Mouse (Mus musculus) midbrain, embryonic 10.5 days (tissue): ENCODE measurements around the gene Gm10188. TPM values are rescaled to one million over a fixed set of nuclear protein-coding genes. Genes with fewer than 3 reads are reported as not detected.

Experiments
- DNase-seq: peaks from one replicate; pipeline ENCODE4 v3.0.0-alpha.2; 2017; ENCODE audit warnings: low spot score
- H3K27ac ChIP-seq: fragments of 300-500 bp; sonication (generic); replicated peaks from 2 replicates; pipeline ENCODE4 v1.5.1; 2016; ENCODE audit warnings: mild to moderate bottlenecking
- H3K27me3 ChIP-seq: fragments of 300-500 bp; sonication (generic); 2 replicates; pipeline ENCODE4 v1.6.1; 2016; ENCODE audit warnings: low read depth, mild to moderate bottlenecking; ENCODE audit not compliant: poor library complexity, severe bottlenecking
- H3K36me3 ChIP-seq: fragments of 300-500 bp; sonication (generic); 2 replicates; pipeline ENCODE4 v1.6.1; 2016; ENCODE audit warnings: mild to moderate bottlenecking, moderate library complexity
- H3K4me1 ChIP-seq: fragments of 300-500 bp; sonication (generic); 2 replicates; pipeline ENCODE4 v1.6.1; 2016
- H3K4me3 ChIP-seq: fragments of 300-500 bp; sonication (generic); 2 replicates; pipeline ENCODE4 v1.5.1; 2016; ENCODE audit warnings: mild to moderate bottlenecking, moderate library complexity
- H3K9me3 ChIP-seq: fragments of 300-500 bp; sonication (generic); replicated peaks from 2 replicates; pipeline ENCODE4 v1.6.1; 2016; ENCODE audit warnings: mild to moderate bottlenecking
- WGBS: fragments of 180-500 bp; shearing (Covaris S2); methylation state at CpG from one replicate; pipeline ENCODE4 v1.1.7; 2016; 5-methylcytosine and 5-hydroxymethylcytosine counted together
- polyA plus RNA-seq: library from polyadenylated mRNA; unstranded; fragments of >200 nt; fragmentation: Nextera tagmentation; extraction: Ambion mirVana; gene quantifications from 2 replicates; pipeline ENCODE4 v1.2.1, GENCODE M21; 2016

Gm10188 gene
- polyA plus RNA-seq, 1 experiment from 2014 or later, result 0.23 TPM

DNA sequence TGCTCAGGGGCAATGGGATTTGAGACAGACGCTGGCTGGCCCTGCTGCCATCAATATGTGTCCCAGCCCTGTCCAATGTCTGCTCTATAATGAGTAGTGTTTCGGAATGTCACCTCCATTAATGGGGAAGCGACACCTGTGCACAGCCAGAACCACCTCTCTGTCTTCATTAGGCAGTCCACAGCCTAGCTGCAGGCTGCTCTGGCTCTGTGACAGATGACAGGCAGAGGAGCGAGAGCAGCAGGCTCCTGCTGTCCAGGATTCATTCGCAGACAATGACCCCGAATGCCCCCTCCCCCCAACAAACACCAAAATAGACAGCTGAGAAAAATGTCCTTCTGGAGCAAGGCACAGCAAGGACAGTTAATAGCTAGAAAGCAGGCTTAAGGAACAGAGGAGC is 16.5 kb downstream of the Gm10188 start:
- peaks cover 65% of the 10 kb centered on the region for H3K4me1 ChIP-seq

GRCm38 (mm10) chr1:132212218-132212617 is 17.3 kb downstream of the Gm10188 start:
- Histone ChIP-seq H3K27ac (peak overlapping the region; percentile 72), H3K9me3 (no peaks in the 10 kb centered on the region), H3K36me3 (no peaks in the 10 kb centered on the region), H3K27me3 (peaks cover 34% of the 10 kb centered on the region), H3K4me3 (peak overlapping the region; percentile 51), H3K4me1 (peaks cover 72% of the 10 kb centered on the region)
- WGBS, result 4% methylated on average over 20 of the region's 20 CpGs
- peak; percentile 69 for DNase-seq

More for the DNA sequence above, 16.5 kb downstream of the Gm10188 start:
- DNase-seq, result peak; percentile 17
- Histone ChIP-seq H3K27ac (peak overlapping the region; percentile 72; the same call in 1 of the 2 replicates), H3K9me3 (no peaks in the 10 kb centered on the region), H3K27me3 (peaks cover 34% of the 10 kb centered on the region), H3K36me3 (no peaks in the 10 kb centered on the region), H3K4me3 (no peak overlapping the region)
- WGBS, result 52% methylated on average over 6 of the region's 6 CpGs

DNA sequence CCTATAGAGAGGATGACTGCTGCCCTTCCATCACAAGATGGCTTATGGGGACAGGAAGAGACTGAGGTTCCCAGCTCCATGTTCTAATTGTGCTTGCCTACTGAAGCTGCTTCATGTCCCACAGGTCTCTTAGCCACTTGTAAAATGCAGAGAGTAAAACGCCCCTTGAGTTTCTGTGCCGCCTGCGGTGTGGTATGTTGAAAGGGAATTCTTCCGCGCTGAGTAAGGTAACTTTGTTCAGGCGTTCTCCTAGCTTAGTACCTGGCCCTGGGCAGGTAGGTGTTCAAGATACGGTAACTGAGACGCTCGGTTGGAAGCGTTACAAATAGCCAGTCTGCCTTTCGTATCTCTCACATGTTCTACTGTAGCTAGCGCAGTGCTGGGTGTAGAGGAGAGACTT is 17.9 kb downstream of the Gm10188 start:
- Histone ChIP-seq H3K4me1 (peaks cover 74% of the 10 kb centered on the region), H3K4me3 (peak overlapping the region; percentile 51), H3K27me3 (peaks cover 34% of the 10 kb centered on the region)

GRCm38 (mm10) chr1:132210922-132211321 is 18.6 kb downstream of the Gm10188 start:
- Histone ChIP-seq H3K4me1 (peaks cover 72% of the 10 kb centered on the region), H3K27ac (no peak overlapping the region)
- DNase-seq, result peak; percentile 60

More for the DNA sequence above, 17.9 kb downstream of the Gm10188 start:
- peak overlapping the region; percentile 72; the same call in 1 of the 2 replicates for H3K27ac ChIP-seq
- H3K9me3 ChIP-seq, result no peaks in the 10 kb centered on the region
- no peaks in the 10 kb centered on the region for H3K36me3 ChIP-seq
- no peak for DNase-seq
- 47% methylated on average over 12 of the region's 12 CpGs for WGBS

DNA sequence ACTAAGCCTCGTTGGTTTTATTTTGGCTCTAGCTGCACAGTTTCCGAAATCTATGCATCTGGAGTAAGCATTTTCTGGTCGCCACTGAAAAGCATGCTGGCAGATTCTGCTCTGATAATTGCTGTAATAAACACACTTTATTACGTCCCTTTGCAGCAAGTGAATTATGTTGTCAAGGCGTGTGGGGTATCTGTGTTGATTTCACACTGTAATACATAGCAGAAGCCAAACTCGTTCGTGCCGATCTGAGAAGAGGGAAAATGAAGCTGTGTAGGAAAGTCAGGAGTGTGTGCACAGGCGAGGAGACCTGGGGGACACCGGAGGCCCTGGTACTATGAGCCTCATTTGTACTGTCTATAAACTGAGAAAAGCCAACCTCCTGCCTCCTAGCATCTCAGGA is 20.2 kb downstream of the Gm10188 start:
- no peaks in the 10 kb centered on the region for H3K9me3 ChIP-seq
- peaks cover 8% of the 10 kb centered on the region; the same call in 1 of the 2 replicates for H3K36me3 ChIP-seq
- no peak overlapping the region for H3K27ac ChIP-seq
- peaks cover 27% of the 10 kb centered on the region for H3K27me3 ChIP-seq
- DNase-seq, result no peak
- H3K4me3 ChIP-seq, result no peak overlapping the region
- 84% methylated on average over 10 of the region's 10 CpGs for WGBS
- H3K4me1 ChIP-seq, result peaks cover 79% of the 10 kb centered on the region

More at GRCm38 (mm10) chr1:132210922-132211321, 18.6 kb downstream of the Gm10188 start:
- Histone ChIP-seq H3K36me3 (no peaks in the 10 kb centered on the region), H3K9me3 (no peaks in the 10 kb centered on the region), H3K27me3 (peaks cover 28% of the 10 kb centered on the region), H3K4me3 (no peak overlapping the region)
- 19% methylated on average over 7 of the region's 7 CpGs for WGBS

DNA sequence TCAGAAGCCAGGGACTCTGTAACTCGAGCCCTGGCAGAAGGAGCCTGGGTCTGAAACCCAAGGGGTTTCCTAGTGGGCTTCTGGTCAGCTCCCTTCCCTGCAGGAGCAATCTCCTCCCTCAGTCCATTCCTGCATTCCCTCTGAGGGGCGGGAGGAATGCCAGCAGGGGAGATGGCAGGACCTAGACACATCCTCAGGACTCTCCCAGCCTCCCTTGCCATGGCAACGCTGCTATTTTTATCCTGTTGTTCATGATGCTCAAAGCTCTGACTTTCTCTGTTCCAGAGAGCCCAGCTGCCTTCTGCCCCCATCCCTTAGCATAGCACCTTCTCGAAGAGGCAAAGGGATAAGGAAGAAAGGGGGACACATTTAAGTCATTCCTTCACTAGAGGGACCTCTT is 21.4 kb downstream of the Gm10188 start:
- no peaks in the 10 kb centered on the region for H3K9me3 ChIP-seq
- peaks cover 25% of the 10 kb centered on the region for H3K27me3 ChIP-seq
- 14% methylated on average over 4 of the region's 4 CpGs for WGBS
- H3K36me3 ChIP-seq, result peaks cover 11% of the 10 kb centered on the region; the same call in 1 of the 2 replicates
- no peak overlapping the region for H3K4me3 ChIP-seq
- H3K4me1 ChIP-seq, result peaks cover 82% of the 10 kb centered on the region
- DNase-seq, result peak; percentile 43
- peak overlapping the region; percentile 69 for H3K27ac ChIP-seq

- peaks cover 11% of the 10 kb centered on the region; the same call in 1 of the 2 replicates for H3K36me3 ChIP-seq
- no peak overlapping the region for H3K4me3 ChIP-seq
- H3K27me3 ChIP-seq, result peaks cover 17% of the 10 kb centered on the region
- 0 out of 2 replicates have a peak overlapping the region, but pooled peaks have one; percentile 69 for H3K27ac ChIP-seq
- WGBS, result 92% methylated on average over 3 of the region's 3 CpGs
- H3K4me1 ChIP-seq, result peaks cover 82% of the 10 kb centered on the region
- H3K9me3 ChIP-seq, result no peaks in the 10 kb centered on the region
- DNase-seq, result no peak
Observed at GRCm38 (mm10) chr1:132206828-132207227, 22.7 kb downstream of the Gm10188 start.

DNA sequence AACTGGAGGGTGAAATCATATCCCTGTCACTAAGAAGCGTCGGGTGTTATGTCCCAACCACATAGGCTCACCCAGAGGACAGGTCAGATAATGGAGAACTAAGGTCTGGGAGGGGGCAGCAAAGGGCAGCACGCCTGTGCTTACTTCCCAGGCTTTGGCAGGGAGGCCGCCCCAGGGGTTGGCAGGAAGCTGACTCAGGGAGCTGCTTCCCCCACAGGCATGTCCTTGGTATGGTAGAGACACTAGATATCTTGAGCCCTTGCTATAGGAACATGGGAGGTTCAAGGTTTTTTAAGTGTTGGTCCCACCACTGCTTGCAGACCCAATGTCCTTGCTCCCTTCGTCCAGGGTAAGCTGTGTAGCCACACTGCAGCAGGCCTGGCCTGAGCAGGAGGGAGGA is 23.6 kb downstream of the Gm10188 start:
- peaks cover 86% of the 10 kb centered on the region for H3K4me1 ChIP-seq
- H3K36me3 ChIP-seq, result peaks cover 11% of the 10 kb centered on the region; the same call in 1 of the 2 replicates
- peak overlapping the region; percentile 50; the same call in 1 of the 2 replicates for H3K27ac ChIP-seq
- H3K9me3 ChIP-seq, result no peaks in the 10 kb centered on the region
- H3K4me3 ChIP-seq, result no peak overlapping the region
- no peak for DNase-seq
- WGBS, result 77% methylated on average over 5 of the region's 5 CpGs
- H3K27me3 ChIP-seq, result peaks cover 11% of the 10 kb centered on the region; the same call in 1 of the 2 replicates

DNA sequence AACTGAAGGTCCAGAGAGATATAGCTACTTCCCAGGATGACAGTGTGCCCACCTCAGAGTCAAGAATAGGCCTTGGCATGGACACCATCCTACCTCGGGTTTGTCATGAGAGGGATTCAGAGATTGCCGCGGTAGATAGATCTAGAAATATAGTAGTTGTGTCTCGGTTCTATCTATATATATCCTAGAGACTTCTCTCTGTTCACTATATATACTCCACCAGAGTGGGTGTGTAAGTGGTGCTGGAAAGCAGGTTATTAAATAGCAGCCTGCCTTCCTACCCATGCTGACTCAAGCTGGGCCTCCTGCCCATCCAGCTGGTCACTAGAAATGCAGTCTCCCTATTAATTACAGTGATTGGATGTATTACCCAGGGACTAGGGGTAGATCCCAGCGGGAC is 26.8 kb downstream of the Gm10188 start:
- 92% methylated on average over 5 of the region's 5 CpGs for WGBS
- peaks cover 87% of the 10 kb centered on the region for H3K4me1 ChIP-seq
- DNase-seq, result peak; percentile 11
- H3K27me3 ChIP-seq, result peaks cover 8% of the 10 kb centered on the region
- no peak overlapping the region for H3K4me3 ChIP-seq
- peaks cover 20% of the 10 kb centered on the region for H3K36me3 ChIP-seq
- no peaks in the 10 kb centered on the region for H3K9me3 ChIP-seq
- H3K27ac ChIP-seq, result peak overlapping the region; percentile 90; the same call in 1 of the 2 replicates

- peak overlapping the region; percentile 40 for H3K4me3 ChIP-seq
- peaks cover 87% of the 10 kb centered on the region for H3K4me1 ChIP-seq
- WGBS, result 52% methylated on average over 2 of the region's 2 CpGs
- H3K27ac ChIP-seq, result peak overlapping the region; percentile 90
- H3K36me3 ChIP-seq, result peaks cover 20% of the 10 kb centered on the region
- H3K9me3 ChIP-seq, result no peaks in the 10 kb centered on the region
- H3K27me3 ChIP-seq, result peaks cover 10% of the 10 kb centered on the region
- DNase-seq, result peak; percentile 12
Observed at GRCm38 (mm10) chr1:132201936-132202335, 27.6 kb downstream of the Gm10188 start.

GRCm38 (mm10) chr1:132201511-132201860 is 28.1 kb downstream of the Gm10188 start:
- H3K27me3 ChIP-seq, result peaks cover 14% of the 10 kb centered on the region

GRCm38 (mm10) chr1:132200562-132201510 is 28.7 kb downstream of the Gm10188 start:
- Histone ChIP-seq H3K9me3 (no peaks in the 10 kb centered on the region), H3K4me3 (peak overlapping the region; percentile 40), H3K27ac (peak overlapping the region; percentile 90), H3K36me3 (peaks cover 20% of the 10 kb centered on the region), H3K4me1 (peaks cover 92% of the 10 kb centered on the region), H3K27me3 (peaks cover 15% of the 10 kb centered on the region)
- peak; percentile 88 for DNase-seq
- WGBS, result 2% methylated on average over 11 of the region's 11 CpGs

More at GRCm38 (mm10) chr1:132201511-132201860, 28.1 kb downstream of the Gm10188 start:
- no peaks in the 10 kb centered on the region for H3K9me3 ChIP-seq
- peak; percentile 42 for DNase-seq
- peak overlapping the region; percentile 90 for H3K27ac ChIP-seq
- H3K4me3 ChIP-seq, result peak overlapping the region; percentile 40
- H3K36me3 ChIP-seq, result peaks cover 20% of the 10 kb centered on the region
- WGBS, result 17% methylated on average over 4 of the region's 4 CpGs
- peaks cover 90% of the 10 kb centered on the region for H3K4me1 ChIP-seq

- H3K27me3 ChIP-seq, result peaks cover 15% of the 10 kb centered on the region
- peak overlapping the region; percentile 40 for H3K4me3 ChIP-seq
- DNase-seq, result peak; percentile 18
- 10% methylated on average over 12 of the region's 12 CpGs for WGBS
- H3K9me3 ChIP-seq, result no peaks in the 10 kb centered on the region
- peak overlapping the region; percentile 90 for H3K27ac ChIP-seq
- peaks cover 93% of the 10 kb centered on the region for H3K4me1 ChIP-seq
- peaks cover 19% of the 10 kb centered on the region for H3K36me3 ChIP-seq
Observed at GRCm38 (mm10) chr1:132199934-132200333, 29.6 kb downstream of the Gm10188 start.
